Mouse (Mus musculus) ES-E14 (cell line): Measurements from ENCODE around the gene Rab26. TPM values are rescaled to one million over a fixed set of nuclear protein-coding genes. Genes with fewer than 3 reads are reported as not detected.

Source experiments
- DNase-seq: peaks from one replicate; pipeline ENCODE4 v3.0.0-alpha.2; 2013; ENCODE audit warnings: low read depth, low spot score
- H3K27ac ChIP-seq: 2 replicates; pipeline ENCODE4 v1.5.1; 2012; ENCODE audit warnings: low read depth, mild to moderate bottlenecking, low read length, moderate library complexity, mixed read lengths; ENCODE audit not compliant: poor library complexity, insufficient read depth, severe bottlenecking
- H3K36me3 ChIP-seq: 2 replicates; pipeline ENCODE4 v1.6.1; 2012; ENCODE audit warnings: mild to moderate bottlenecking, low read length, moderate library complexity, mixed read lengths; ENCODE audit not compliant: control insufficient read depth, poor library complexity, insufficient read depth, severe bottlenecking
- H3K4me1 ChIP-seq, 2 experiments: fragments of 150-350 bp in 1 of 2; sonication (generic) in 1 of 2; 2 replicates each; pipeline ENCODE4 v1.6.1; 2012; ENCODE audit warnings: low read length in 2 of 2, mild to moderate bottlenecking in 1 of 2, mixed read lengths in 1 of 2; ENCODE audit not compliant: control insufficient read depth in 2 of 2, insufficient read depth in 2 of 2, poor library complexity in 1 of 2
- H3K4me3 ChIP-seq, 2 experiments: fragments of 150-350 bp in 1 of 2; sonication (generic) in 1 of 2; 2 replicates each; pipeline ENCODE4 v1.5.1; 2012; ENCODE audit warnings: low read length in 2 of 2, low read depth in 1 of 2, mild to moderate bottlenecking in 1 of 2, mixed read lengths in 1 of 2; ENCODE audit not compliant: insufficient read depth in 1 of 2, poor library complexity in 1 of 2, severe bottlenecking in 1 of 2
- H3K9ac ChIP-seq: 2 replicates; pipeline ENCODE4 v1.6.1; 2012; ENCODE audit warnings: low read depth, mild to moderate bottlenecking, low read length, mixed read lengths; ENCODE audit not compliant: poor library complexity, insufficient read depth, severe bottlenecking
- H3K9me3 ChIP-seq: fragments of 150-350 bp; sonication (generic); 2 replicates; pipeline ENCODE4 v1.6.1; 2012; ENCODE audit warnings: low read depth, mild to moderate bottlenecking, low read length; ENCODE audit not compliant: control insufficient read depth, insufficient read depth
- CHD2 ChIP-seq: IDR thresholded peaks from 2 replicates; pipeline ENCODE4 v1.6.1; 2014; ENCODE audit warnings: mild to moderate bottlenecking, low read depth, low read length, inconsistent platforms
- HCFC1 ChIP-seq: IDR thresholded peaks from 2 replicates; pipeline ENCODE4 v1.6.1; 2012; ENCODE audit warnings: low read length, inconsistent platforms, borderline replicate concordance; ENCODE audit not compliant: insufficient read depth
- MAFK ChIP-seq: IDR thresholded peaks from 2 replicates; pipeline ENCODE4 v1.6.1; 2014; ENCODE audit warnings: mild to moderate bottlenecking, low read depth, low read length, inconsistent platforms; ENCODE audit not compliant: insufficient read depth
- ZC3H11A ChIP-seq: IDR thresholded peaks from 2 replicates; pipeline ENCODE4 v1.6.1; 2012; ENCODE audit warnings: low read depth, mild to moderate bottlenecking, inconsistent platforms, low read length, borderline replicate concordance
- ZNF384 ChIP-seq: IDR thresholded peaks from 2 replicates; pipeline ENCODE4 v1.6.1; 2012; ENCODE audit warnings: low read depth, low read length, inconsistent platforms
- in situ Hi-C, 2 experiments: fragments of 600-800 bp; cut with MboI; formaldehyde crosslinking; loops; one replicate each; pipeline ENCODE4 v1.15.1; 2025; ENCODE audit warnings: low sequenced_read_pairs in 2 of 2, inconsistent platforms in 1 of 2; ENCODE audit not compliant: unreplicated experiment in 2 of 2
- total RNA-seq: library from RNA; depleted of rRNA; stranded (reverse); fragments of 300-350 nt; gene quantifications from 2 replicates; pipeline ENCODE4 v1.2.3, GENCODE M21; 2012

The Rab26 gene
- total RNA-seq, 1 experiment, result 2.8 TPM

- Histone ChIP-seq H3K9ac (no peak overlapping the region), H3K36me3 (peaks cover 22% of the 10 kb centered on the region; the same call in 1 of the 2 replicates), H3K27ac (no peak overlapping the region), H3K9me3 (no peaks in the 10 kb centered on the region), H3K4me3 (no peak overlapping the region), H3K4me1 (no peaks in the 10 kb centered on the region)
- no peak for DNase-seq
- TF ChIP-seq CHD2, result no peak
- no peak for TF ChIP-seq ZNF384
- TF ChIP-seq HCFC1, result no peak
- no peak for TF ChIP-seq MAFK
- TF ChIP-seq ZC3H11A, result no peak
- in situ Hi-C loops, result no loop called here
These were observed 38.7 kb upstream of the Rab26 start for GRCm38 (mm10) chr17:24572651-24573245.

GRCm38 (mm10) chr17:24569837-24570236 is 35.8 kb upstream of the Rab26 start:
- no peaks in the 10 kb centered on the region for H3K9me3 ChIP-seq
- no peak overlapping the region for H3K9ac ChIP-seq
- H3K4me1 ChIP-seq, result peaks cover 0 to 13% of the 10 kb centered on the region in 2 experiments; a peak in 1 of 4 replicates
- in situ Hi-C loops, result no loop called here
- TF ChIP-seq MAFK, result no peak
- TF ChIP-seq CHD2, result no peak
- TF ChIP-seq ZNF384, result no peak
- no peak for TF ChIP-seq ZC3H11A
- no peak for TF ChIP-seq HCFC1
- no peak overlapping the region for H3K4me3 ChIP-seq
- no peak for DNase-seq
- H3K36me3 ChIP-seq, result peaks cover 28% of the 10 kb centered on the region; the same call in 1 of the 2 replicates
- H3K27ac ChIP-seq, result no peak overlapping the region

DNA sequence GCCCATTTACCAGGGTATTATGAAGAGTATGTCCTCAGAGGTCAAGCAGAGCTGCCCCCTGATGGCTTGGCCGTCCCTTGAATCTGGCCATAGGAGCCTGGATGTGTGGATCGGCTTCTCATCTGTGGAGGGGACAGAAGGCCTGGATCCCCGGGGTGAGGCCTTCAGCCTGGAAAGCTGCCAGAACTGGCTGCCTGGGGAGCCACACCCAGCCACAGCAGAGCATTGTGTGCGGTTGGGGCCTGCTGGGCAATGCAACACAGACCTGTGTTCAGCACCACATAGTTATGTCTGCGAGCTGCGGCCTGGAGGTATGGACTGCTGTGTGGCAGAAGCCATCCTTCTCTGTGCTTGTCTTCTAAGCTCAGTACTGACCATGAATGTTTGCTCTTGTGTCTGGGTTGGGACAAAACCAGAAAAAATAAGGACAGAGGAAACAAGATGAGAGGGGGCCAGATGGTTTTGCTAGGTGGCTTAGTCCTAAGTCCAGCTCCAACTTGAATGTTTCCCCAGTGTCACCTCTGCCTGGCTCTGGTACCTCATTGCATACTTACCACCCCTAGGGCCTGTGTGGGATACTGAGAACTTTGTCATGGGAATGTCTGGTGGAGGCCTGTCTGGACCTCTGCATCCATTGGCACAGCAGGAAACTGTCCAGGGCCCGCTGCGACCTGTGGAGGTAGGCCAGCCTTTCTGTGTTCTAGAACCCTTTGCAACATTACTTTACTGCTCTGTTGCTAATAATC is 33.2 kb upstream of the Rab26 start:
- Histone ChIP-seq H3K36me3 (peaks cover 15% of the 10 kb centered on the region; the same call in 1 of the 2 replicates), H3K9me3 (no peaks in the 10 kb centered on the region), H3K27ac (no peak overlapping the region), H3K4me3 (no peak overlapping the region), H3K4me1 (peaks cover 2 to 13% of the 10 kb centered on the region in 2 experiments; a peak in 2 of 4 replicates), H3K9ac (no peak overlapping the region)
- in situ Hi-C loops, result no loop called here
- DNase-seq, result peak; percentile 26
- TF ChIP-seq ZNF384, result no peak

- H3K9ac ChIP-seq, result no peak overlapping the region
- in situ Hi-C loops, result no loop called here
- DNase-seq, result no peak
- H3K9me3 ChIP-seq, result no peaks in the 10 kb centered on the region
- no peak for TF ChIP-seq ZC3H11A
- no peak for TF ChIP-seq ZNF384
- TF ChIP-seq CHD2, result no peak
- no peak for TF ChIP-seq HCFC1
- TF ChIP-seq MAFK, result no peak
- H3K4me3 ChIP-seq, result no peak overlapping the region
- peaks cover 13% of the 10 kb centered on the region; the same call in 1 of the 2 replicates for H3K36me3 ChIP-seq
- H3K27ac ChIP-seq, result no peak overlapping the region
- H3K4me1 ChIP-seq, result peaks cover 2 to 13% of the 10 kb centered on the region in 2 experiments; a peak in 2 of 4 replicates
These were observed 31.8 kb upstream of the Rab26 start for GRCm38 (mm10) chr17:24565792-24566191.
